Mouse (Mus musculus) ovary, adult 2 months (tissue): ENCODE data around the gene Ip6k2. TPM values are rescaled to one million over a fixed set of nuclear protein-coding genes. Genes with fewer than 3 reads are reported as not detected.

Source experiments
- polyA plus RNA-seq: library from polyadenylated mRNA; depleted of rRNA; stranded (reverse); fragments of >200 nt; gene quantifications from 2 replicates; pipeline ENCODE4 v1.2.3, GENCODE M21; 2012; rRNA removed

Gene Ip6k2
- 128 and 140 TPM in 2 replicates for polyA plus RNA-seq

DNA sequence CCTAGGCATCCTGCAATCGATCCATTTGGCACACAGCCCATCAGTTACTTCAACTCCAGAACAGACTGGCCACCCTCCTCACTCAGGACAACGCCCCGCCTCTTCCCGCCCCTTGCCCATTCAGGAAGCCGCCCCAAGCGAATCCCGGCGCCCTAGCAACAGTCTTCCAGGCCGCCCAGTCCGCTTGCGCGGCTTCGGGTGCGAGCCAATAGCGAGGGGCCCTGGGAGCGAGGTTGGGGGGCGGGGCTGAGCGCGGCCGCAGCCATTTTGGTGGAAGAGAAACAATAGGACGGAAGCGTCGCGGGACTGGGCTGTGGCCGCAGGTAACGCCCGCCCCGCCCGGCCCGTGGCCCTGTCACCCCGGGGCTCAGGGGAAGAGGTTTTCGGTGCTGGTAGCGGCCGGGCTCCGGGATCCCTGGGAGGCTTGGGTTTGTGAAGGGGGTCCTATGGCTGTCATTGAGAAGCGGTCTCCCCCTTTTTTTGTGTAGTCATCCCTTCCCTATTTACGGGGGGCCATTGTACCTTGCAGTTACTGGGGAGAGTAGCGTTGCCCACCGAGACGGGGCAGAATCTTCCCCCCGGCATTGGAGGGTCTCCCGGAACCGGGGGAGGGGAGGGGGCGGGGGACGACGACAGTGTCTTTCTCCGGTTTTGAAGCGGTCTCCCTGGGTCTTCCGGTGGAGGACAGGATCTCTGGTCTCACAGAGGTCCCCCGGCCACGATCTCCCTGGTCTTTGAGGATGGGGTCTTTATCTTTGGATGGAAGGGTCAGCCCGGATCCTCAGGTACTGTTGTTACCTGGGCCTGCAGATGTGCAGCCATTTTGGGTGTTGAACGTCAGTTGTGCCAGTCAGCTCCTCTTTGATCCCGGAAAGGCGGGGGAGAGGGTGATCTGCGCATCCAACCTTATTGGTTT lies at the start of gene Ip6k2:
Gene Ip6k2 (plus strand): TSS at position 249 of the 916 bp plus-strand sequence.

DNA sequence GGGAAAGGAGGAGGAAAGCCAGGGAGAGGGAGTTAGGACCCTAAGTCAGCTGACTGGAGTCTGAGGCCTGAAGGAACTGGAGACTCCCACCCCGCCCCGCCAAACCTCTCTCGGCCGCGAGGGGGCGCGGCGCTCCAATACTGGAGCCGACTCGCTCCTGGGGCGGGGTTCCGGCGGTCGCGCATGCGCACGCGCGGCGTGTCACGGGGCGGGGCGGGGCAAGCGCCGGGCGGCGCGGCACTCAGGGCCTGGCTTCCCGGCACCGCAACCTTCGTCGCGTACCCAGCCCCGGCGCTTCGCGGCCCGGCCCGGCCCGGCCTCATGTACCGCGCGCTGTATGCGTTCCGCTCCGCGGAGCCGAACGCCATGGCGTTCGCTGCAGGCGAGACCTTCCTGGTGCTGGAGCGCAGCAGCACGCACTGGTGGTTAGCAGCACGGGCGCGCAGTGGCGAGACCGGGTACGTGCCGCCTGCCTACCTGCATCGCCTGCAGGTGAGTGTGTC lies 24.6 kb downstream of the Ip6k2 start, which contains the start of gene Nckipsd:
Gene Nckipsd (plus strand): TSS at position 206 of the 503 bp plus-strand sequence.

DNA sequence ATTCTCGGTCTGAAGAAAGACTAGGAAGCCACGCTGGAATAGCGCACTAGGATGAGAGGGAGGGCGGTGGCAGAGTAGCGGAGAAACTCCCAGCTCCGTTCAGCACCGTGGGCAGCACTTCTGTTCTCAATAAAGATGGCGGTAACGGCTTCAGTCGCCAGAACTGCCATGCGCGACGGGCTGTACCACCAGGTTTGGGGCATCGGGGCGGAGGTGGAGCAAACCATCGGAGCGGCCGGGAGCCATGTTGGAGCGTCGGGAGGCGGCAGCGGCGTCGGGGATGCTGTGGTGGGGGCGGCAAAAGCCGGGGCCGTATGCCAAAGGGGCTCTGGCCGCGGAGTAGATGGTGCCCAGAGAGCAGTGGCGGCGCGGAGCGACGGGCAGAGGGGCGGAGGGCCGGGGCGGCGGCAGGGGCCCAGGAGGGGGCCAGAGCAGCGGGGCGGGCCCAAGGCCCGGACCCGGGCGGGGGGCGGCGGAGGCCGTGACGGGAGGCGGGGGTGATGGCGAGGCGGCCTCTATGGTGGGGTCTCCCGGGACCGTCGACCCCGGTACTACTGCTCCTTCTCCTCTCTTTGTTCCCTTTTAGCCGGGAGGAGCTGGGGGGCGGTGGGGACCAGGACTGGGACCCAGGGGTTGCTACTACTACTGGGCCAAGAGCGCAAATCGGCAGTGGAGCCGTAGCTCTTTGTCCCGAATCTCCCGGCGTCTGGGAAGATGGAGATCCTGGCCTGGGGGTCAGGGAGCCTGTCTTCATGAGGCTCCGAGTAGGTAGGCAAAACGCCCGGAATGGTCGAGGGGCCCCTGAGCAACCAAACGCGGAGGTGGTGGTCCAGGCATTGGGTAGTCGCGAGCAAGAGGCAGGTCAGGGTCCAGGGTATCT lies 42.5 kb downstream of the Ip6k2 start, which contains the start of gene Celsr3:
Gene Celsr3 (plus strand): TSS at position 501 of the 880 bp plus-strand sequence.

DNA sequence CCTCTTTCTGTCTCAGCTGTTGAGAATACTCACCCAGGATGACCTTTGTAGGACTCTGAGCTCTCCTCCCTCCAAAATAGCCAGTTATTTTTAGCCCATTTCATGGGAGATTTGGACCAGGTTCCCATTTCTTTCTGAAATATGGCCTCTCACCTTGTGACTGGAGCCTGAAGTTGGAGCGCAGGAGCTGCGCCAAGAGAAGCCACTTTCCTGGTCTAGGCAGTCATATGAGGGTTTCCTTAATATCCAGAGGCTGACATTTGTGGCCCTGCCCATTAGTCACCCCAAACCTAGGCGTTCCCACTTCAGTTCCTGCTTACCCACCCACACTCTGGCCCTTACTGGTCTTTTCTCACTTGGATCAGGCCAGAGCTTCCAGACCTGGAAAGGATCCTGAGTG lies 69.4 kb downstream of the Ip6k2 start, which contains the start of gene Slc26a6:
Gene Slc26a6 (plus strand): TSS at position 308 of the 400 bp plus-strand sequence.

Other genes starting within 250 kb of the Ip6k2 start
- 174 and 241 TPM in 2 replicates for gene Impdh2, start 223.5 kb upstream of the Ip6k2 start, polyA plus RNA-seq
- 38.7 and 43.7 TPM in 2 replicates for gene Ndufaf3, start 216.4 kb upstream of the Ip6k2 start, polyA plus RNA-seq
- gene Dalrd3, start 213.9 kb upstream of the Ip6k2 start, polyA plus RNA-seq = 275 and 288 TPM in 2 replicates
- gene Wdr6, start 205.1 kb upstream of the Ip6k2 start, polyA plus RNA-seq = 138 and 143 TPM in 2 replicates
- 26.4 and 28.4 TPM in 2 replicates for gene P4htm, start 186.1 kb upstream of the Ip6k2 start, polyA plus RNA-seq
- gene Arih2, start 134.4 kb upstream of the Ip6k2 start, polyA plus RNA-seq = 31.7 and 31.8 TPM in 2 replicates
- gene Slc25a20, start 121.7 kb upstream of the Ip6k2 start, polyA plus RNA-seq = 19.7 and 26.4 TPM in 2 replicates
- 19.8 and 24.9 TPM in 2 replicates for gene Prkar2a, start 94.5 kb upstream of the Ip6k2 start, polyA plus RNA-seq
- 45.7 and 67.4 TPM in 2 replicates for gene Nckipsd, start 24.6 kb downstream of the Ip6k2 start, polyA plus RNA-seq
- gene Celsr3, start 42.5 kb downstream of the Ip6k2 start, polyA plus RNA-seq = 0.10 and 0.60 TPM in 2 replicates
- 21.4 and 22.8 TPM in 2 replicates for gene Slc26a6, start 69.5 kb downstream of the Ip6k2 start, polyA plus RNA-seq
- 0.31 TPM in 1 of 2 replicates, not detected in the other for gene Tmem89, start 130.8 kb downstream of the Ip6k2 start, polyA plus RNA-seq
- gene Uqcrc1, start 152.8 kb downstream of the Ip6k2 start, polyA plus RNA-seq = 658 and 727 TPM in 2 replicates
- 19.0 and 20.5 TPM in 2 replicates for gene Col7a1, start 169.8 kb downstream of the Ip6k2 start, polyA plus RNA-seq
- 0.68 and 1.5 TPM in 2 replicates for gene Ucn2, start 202.2 kb downstream of the Ip6k2 start, polyA plus RNA-seq
- gene Pfkfb4, start 208.0 kb downstream of the Ip6k2 start, polyA plus RNA-seq = 35.3 and 35.8 TPM in 2 replicates